Mouse (Mus musculus): ENCODE data around the gene Golm1. TPM values are rescaled to one million over a fixed set of nuclear protein-coding genes. Genes with fewer than 3 reads are reported as not detected.

Gene Golm1
- total RNA-seq, 1 experiment from 2014 or later, result 55.6 TPM

DNA sequence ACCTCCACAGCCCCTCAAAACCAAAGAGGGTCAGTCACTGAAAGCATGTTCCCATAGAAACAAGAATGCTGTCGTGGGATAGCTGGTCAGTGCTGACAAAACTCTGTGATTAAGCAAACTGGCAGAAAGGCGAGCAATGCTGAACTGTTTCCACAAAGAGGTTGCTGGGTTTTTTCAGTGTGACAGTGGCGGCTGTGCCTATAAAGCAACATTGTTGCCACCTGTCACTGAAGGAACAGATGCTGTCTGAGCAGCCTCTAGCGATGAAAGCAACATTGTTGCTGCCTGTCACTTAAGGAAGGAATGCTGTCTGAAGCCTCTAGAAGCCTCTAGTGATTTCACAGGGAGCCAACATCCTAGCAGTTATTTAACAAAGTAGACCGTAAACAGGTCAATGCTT lies 23.0 kb downstream of the Golm1 start:
- no peak for ATAC-seq (replicated peaks; ENCODE audit: low read depth, poor library complexity, severe bottlenecking)

DNA sequence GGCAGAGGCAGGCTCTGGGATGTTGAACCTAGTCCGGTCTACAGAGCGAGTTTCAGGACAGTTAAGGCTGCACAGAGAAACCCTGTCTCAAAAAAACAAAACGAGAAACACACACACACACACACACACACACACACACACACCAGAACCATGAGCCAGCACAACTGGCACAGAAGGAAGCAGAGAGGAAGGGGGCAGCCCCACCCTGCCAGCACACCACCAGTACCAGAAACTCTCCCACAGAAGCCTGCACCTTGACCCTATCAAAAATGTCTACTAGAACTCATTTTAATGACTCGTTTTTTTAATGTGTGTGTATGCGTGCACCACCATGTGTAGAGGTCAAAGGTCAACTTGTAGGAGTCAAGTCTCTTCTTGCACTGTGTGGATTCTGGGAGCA lies 25.8 kb downstream of the Golm1 start:
- no peak for ATAC-seq (replicated peaks; ENCODE audit: low read depth, poor library complexity, severe bottlenecking)

DNA sequence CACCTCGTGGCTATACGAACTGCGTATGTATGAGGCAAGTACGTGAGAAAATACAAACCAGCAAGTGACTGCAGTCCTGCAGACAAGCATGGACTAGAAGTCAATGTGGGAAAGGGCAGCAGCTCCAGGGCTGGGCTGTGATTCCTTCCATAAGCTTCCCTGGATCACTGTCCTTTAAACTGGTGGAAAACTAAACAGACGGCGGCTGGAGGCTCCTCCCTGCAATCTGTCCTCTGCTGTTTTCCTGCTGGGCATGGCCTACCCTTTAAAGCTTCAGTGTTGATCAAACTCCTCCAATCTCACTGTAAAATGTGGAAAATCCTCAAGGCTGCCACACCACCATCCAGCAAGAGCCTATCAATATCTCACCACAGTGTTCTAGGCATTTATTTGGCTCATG lies 27.0 kb downstream of the Golm1 start:
- no peak for ATAC-seq (replicated peaks; ENCODE audit: low read depth, poor library complexity, severe bottlenecking)

DNA sequence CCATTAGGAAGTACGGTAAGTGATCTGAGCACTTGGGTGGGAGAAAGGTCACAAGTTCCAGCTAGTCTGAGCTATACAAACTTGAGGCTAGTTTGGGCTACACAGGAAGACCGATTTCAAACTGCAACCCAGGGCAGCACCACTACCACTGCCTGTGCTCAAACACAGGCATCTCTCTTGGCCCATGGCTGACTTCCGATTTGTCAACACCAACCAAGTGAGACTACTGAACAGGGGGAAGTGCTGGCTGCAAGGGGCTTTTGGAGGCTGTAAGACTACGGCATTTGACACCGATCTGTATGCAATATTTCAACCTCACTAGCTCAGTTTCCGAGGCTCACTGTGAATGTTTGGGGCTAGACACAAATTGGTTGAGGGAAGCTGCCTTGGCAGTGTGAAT lies 28.1 kb downstream of the Golm1 start:
- ATAC-seq (replicated peaks; ENCODE audit: low read depth, poor library complexity, severe bottlenecking), result no peak

DNA sequence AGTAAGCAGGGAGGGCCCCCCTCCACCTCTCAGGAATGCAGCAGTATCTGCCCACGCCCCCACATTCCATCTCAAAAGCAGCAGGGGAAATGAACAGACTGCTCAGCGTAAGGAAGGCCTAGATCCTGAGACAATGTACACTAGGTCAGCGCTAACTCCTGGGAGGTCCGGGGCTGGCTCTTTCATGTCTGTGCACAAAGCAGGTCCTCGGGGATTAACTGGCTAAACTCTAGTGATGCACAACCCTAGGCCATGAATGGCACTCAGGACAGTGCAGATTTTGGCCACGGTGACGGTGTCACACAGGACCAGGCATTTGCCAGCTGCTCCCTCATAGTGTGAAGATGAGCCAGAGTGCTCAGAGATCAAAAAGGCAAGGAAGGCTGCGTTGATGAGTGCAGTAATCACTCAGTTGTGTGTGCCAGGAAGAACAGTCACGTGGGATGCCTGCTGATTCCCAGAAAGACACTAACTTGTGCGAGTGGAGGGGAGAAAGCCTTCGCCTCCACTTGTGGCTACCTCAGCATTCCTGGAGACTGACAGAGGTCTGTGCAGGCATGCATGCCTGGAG lies 28.9 kb downstream of the Golm1 start:
- ATAC-seq (replicated peaks; ENCODE audit: low read depth, poor library complexity, severe bottlenecking), result no peak

DNA sequence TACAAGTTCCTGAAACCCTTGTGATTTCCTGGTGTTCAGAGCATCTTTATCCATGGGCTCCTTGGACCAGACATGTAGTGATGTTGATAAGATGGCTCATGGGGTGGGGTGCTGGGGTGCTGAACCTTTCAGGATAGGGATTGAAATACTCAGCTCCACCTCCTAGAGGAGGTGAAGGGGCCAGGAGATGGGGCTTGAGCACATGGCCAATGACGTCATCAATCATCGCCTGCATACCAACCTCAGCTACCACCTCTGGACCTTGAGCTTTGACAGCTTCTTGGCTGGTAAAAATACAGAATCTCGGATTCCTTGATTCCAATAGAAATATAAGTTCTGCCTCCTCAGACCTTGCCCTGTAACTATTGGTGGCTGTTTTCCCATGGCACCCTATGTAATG lies 30.1 kb downstream of the Golm1 start:
- no peak for ATAC-seq (replicated peaks; ENCODE audit: low read depth, poor library complexity, severe bottlenecking)

DNA sequence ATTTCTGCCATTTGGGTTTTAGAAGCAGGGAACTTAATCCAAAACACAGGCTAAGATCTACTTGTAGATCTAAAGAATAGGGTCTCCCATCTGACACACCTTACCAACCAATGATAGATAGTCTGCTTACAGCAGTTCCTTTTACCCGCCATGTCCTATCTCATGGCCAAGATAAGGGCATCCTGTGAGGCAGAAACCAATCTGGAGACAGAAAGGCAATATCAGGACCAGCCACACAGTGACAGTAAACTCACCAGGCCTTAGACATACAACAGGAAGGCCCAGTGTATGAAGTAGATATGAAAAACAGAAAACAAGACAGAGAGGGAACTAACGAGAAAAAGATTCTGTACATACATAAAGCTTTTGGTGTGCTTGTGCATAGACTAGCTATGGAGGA lies 32.8 kb downstream of the Golm1 start:
- peak; percentile 79 for ATAC-seq (replicated peaks; ENCODE audit: low read depth, poor library complexity, severe bottlenecking)

DNA sequence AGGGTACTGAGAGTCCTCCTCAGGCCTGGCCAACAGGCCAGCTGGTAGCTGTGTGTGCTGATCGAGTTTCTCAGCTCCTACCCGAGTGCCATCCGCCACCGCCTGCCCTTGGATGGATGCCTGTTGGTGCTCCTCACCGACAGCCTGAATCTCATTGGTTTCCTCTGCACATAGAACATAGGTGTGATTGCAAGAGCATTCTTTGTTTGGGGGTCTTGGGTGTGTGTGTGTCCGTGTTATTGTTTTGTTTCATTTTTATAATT lies 35.5 kb downstream of the Golm1 start:
- no peak for ATAC-seq (replicated peaks; ENCODE audit: low read depth, poor library complexity, severe bottlenecking)

DNA sequence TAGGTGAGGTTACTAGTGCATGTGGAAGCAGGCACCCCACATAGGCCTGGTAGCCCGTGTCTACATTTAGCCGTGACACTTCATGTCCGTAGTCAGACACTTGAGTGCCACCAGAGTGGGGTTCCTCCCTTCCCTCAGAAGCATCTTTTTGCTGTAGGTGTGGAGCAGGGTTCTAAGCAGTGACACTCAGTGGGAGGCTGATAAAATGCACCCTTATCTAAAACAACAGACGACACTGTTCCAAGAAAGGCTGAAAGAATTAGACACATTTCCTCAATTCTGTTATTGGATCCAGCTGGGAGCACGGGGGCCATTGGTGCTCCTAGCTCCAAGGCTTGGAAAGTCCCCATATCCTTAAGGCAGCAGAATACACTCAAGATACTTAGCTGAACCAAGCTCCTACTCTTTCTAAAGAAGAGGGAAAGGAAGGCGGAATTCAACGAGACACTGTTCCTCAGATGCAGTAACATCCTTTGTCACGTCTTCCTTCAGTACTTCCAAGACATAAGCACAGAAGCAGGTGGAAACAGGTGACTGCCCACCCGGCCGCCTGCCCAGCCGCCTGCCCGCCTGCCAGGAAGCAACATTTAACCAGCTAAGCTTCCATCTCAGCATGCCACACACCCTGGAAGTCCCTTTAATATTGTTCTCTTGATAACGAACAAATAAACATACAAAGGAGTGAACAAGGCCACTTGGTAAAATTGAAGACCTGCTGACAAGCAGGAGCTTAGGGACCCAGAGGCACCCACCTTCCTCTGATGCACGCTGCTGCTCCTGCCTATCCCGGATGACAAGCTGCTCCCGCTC lies 36.0 kb downstream of the Golm1 start:
- ATAC-seq (replicated peaks; ENCODE audit: low read depth, poor library complexity, severe bottlenecking), result no peak

DNA sequence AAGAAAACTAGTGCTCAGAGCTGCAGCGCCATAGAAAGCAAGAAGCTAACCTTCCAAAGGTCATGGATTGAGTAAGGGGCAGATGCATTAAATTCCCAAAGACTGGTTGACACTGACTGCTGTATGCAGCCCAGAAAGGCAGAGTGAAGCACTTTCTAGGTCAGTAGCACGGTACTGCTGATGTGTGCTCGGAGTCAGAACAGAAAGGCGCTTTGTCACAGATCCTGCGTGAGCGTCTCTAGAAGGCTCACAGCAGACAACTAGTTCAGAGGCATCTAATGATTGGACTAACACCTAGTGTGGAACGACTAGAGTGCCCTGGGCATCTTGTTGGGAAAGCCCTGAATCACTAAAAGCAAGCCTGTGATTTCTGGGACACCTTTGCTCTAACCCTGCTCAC lies 37.8 kb downstream of the Golm1 start:
- ATAC-seq (replicated peaks; ENCODE audit: low read depth, poor library complexity, severe bottlenecking), result no peak

DNA sequence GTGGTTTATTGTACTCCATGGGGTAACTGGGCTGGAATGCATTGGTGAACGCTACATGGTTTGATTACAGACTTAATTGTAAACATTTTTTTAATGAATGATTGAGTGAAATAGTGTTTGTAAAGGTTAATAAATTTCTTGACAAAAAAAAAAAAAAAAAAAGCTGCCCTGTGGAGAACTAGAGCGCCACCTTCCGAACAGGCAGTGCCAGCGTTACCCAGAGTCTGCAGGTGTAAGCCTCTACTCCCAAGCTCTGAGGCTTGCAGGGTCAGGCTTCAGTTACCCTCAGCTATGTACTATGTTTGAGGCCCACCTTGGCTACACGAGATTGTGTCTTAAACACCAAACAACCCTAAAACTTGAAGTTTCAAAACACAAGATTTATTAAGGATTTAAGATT lies 41.0 kb downstream of the Golm1 start:
- ATAC-seq (replicated peaks; ENCODE audit: low read depth, poor library complexity, severe bottlenecking), result no peak

DNA sequence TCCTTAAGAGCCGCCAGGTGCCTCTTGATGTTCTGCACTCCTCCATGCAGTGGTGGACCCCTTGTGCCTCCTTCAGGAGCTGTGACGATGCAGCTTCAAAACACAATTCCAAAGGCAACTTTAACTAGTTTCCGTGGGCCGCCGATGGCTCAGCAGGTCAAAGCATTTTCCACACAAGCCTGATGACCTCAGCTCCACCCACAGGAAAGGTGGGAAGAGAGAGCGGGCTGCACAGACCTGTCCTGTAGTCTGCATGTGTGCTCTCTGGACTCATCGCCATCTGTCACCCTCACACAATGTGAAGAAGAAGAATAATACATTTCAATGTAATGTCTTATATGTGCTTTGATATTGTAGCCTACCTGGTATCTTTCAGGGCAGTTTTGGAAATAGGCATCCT lies 48.9 kb downstream of the Golm1 start:
- ATAC-seq (replicated peaks; ENCODE audit: low read depth, poor library complexity, severe bottlenecking), result no peak

DNA sequence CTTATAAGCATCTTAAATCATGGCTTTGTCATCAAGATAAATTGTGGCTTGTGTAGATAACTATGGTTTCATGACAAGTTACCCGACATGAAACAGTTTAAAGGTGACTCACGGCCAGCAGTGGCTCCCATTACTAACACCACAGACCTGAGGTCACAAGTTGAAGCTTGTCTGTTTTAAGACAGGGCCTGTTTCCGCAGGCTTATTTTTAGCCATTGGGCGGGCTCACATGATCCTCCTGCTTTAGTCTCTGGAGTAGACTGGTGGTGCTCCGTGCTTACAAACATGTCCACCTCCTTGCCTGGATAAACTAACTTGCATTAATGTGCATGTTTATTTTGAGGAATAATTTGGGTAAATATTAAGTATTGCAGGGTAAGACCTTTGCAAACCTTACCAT lies 50.7 kb downstream of the Golm1 start:
- ATAC-seq (replicated peaks; ENCODE audit: low read depth, poor library complexity, severe bottlenecking), result no peak

DNA sequence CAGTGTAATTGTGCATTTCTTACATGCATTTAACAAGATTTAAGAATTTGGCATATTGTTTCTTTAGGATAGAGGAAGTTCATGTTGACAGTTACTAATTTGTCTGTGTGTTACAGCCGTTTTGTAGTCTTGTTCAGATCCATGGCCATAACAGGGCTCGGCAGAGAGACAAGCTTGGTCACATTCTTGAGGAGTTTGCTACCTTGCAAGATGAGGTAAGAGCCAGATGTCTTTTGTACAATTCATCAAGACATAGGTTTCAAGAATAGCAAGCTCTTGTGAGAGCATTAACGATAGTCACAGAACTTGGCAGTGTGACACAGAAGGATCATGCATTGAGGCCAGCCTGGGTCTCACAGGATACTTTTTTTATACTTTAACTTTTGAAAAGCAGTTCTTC lies 51.2 kb downstream of the Golm1 start:
- no peak for ATAC-seq (replicated peaks; ENCODE audit: low read depth, poor library complexity, severe bottlenecking)

DNA sequence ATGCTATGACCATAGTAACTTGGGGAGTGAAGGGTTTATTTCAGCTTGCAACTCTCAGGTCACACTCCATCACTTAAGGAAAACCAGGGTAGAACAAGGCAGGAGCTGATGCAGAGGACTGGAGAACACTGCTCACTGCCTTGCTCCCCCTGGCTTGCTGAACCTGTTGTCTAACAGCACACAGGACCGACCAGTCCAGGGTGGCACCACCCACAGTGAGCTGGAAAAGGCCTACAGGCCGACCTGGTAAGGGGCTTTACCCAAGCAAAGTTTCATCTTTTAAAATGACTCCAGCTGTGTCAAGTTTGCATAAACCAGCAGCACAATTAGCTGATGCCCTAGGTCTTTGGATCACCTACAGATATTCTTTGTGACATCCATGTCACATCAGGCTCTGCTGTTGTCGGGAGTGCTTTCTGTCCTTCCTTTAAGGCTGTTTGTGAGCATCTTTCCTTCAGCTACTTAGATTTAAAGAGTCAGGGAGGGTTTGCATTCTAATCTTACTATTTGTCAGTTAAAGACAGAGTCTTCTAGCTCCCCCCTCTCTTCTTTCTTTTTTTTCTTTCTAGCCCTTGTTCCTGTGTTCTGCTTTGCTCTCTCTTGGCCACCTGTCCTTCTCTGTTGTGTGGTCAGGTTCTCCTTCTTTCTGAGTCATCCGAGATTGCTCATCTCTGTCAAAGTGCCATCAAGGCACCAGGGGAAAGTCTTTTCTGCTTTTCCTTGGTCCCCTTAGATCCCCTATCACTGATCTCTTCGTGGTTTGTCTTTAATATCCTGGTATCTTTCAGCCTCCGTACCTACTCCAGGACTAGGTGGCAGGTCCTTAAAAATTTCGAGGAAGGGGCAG lies 53.7 kb downstream of the Golm1 start:
- no peak for ATAC-seq (replicated peaks; ENCODE audit: low read depth, poor library complexity, severe bottlenecking)

DNA sequence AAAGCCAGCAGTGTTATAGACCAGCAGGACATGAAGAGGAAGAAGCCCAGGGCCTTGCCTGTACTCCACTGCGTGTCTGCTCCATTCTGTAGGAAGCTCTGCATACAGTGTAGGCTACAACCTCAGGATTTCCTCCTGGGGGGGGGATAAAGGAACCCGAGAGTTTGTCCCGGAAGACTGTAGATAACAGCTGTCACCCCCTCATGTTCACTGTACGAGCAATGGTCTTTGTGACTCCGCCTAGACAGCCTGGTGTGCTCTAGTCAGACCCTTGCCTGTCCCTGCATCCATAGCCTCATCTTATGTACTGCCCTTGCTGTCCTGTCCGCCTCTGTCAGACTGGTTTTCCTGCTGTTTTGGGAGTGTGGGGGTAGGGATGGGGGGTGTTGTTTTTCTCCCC lies 57.1 kb downstream of the Golm1 start:
- ATAC-seq (replicated peaks; ENCODE audit: low read depth, poor library complexity, severe bottlenecking), result no peak

DNA sequence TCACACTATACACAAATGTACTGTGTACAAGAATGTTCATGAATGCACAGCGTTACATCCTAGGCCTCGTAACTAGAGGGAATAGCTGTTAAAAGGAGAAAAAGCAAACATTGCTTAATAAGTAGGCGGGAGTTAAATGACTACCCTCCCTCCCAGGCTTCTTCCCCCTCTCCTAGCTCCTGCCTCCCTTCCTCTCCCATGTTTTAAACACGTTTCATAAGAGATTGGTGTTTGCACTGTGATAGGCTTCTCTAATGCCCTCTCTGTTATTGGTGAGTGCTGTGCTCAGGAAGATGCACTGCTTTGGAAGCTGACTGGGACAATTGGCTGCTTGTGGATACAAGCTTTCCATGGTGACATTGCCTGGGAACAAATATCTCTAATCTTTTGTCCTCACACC lies 60.1 kb downstream of the Golm1 start:
- no peak for ATAC-seq (replicated peaks; ENCODE audit: low read depth, poor library complexity, severe bottlenecking)

DNA sequence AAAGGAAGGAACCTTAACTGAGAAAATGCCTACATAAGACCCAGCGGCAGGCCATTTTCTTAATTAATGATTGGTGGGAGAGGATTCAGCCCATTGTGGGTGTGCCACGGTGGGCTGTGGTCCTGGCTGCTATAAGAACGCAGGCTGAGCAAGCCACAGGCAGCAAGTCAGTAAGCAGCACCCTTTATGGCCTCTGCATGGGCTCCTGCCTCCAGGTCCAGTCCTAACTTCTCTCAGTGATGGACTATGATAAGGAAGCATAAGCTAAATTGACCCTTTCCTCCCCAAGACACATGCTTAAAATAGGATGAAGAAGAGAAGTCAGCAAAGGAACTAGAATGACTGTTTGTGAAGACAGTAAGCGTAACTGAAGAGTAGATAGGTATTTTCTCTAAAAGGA lies 60.5 kb downstream of the Golm1 start:
- no peak for ATAC-seq (replicated peaks; ENCODE audit: low read depth, poor library complexity, severe bottlenecking)

DNA sequence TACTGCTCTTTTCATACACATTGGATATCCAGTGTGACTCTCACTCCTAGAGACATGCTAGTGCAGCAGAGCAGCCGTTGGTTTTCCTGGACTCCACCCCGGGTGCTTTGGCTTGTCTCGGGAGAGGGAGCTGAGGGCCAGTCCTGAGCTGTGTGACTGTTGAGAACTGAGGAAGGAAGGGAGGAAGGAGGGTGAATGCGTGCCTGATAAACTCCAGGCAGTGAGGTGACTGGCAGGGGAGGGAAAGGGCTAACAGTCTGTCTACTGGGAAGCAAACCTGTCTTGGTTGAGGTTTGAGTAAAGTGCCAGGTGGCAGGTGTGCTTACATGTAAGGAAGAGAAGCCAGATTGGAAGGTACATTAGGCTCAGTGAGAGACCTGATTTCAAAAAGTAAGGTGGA lies 61.7 kb downstream of the Golm1 start:
- no peak for ATAC-seq (replicated peaks; ENCODE audit: low read depth, poor library complexity, severe bottlenecking)

DNA sequence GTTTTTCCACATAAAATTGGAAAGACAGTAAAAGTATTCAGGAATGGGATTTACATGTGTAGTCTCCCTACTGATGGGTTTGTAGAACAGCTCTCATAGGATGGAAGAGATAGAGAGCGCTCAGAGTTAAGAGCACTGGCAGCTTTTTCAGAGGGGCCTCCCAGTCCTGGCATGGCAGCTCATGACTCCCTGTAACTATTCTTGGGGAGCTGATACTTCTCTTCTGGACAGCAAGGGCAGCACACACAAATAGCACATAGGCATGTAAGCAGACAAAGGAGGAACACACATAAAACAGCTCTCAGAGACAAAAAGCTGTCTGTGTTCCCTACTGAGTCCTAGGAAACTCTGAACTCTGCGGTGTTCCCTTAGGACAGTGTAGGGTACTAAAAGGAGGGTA lies 65.2 kb downstream of the Golm1 start:
- ATAC-seq (replicated peaks; ENCODE audit: low read depth, poor library complexity, severe bottlenecking), result no peak

DNA sequence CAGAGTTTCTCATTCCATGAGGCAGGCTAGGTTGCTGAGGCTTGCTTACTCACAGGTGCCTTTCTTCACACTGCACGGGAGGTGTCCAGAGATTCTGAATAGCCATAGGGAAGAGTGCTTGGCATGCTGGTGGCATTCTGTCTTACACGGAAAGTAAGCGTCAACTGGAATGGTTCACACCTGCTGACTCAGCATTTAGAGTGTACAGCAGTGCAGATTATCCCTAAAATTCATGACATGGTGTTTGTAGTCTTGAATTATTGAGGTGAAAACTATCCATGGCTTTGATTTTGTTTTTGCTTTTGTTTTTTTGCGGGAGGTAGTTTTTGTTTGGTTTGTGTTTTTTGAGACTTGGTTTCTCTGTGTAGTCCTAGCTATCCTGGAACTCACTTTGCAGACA lies 65.7 kb downstream of the Golm1 start:
- ATAC-seq (replicated peaks; ENCODE audit: low read depth, poor library complexity, severe bottlenecking), result no peak

All from common myeloid progenitor, adult 5-6 weeks (primary cell).